Comparison of ENCODE assay signal across 9 mouse cellular contexts in genomic region chr1:84694688-84695474, GRCm38 (mm10). TPM values are rescaled to one million over a fixed set of nuclear protein-coding genes. Genes with fewer than 3 reads are reported as not detected.
A peak's percentile ranks its signal among the peaks of the same experiment; 100 is the strongest.
DNase-seq lines count a peak whose midpoint lies in the region; ATAC-seq lines count a peak whose summit lies in the region.
"Had no signal": no experiment of that assay in that cellular context is flagged by ENCODE, and none has a peak within 500 bp of the region (broad histone marks: within the 10 kb centered on the region; RNA-seq: fewer than 3 reads in every experiment).

No protein-coding gene starts in this region.

- H3K9me3 ChIP-seq in heart, embryonic 15.5 days (replicated peaks): no peaks in the 10 kb centered on the region
- no peaks in the 10 kb centered on the region for H3K9me3 ChIP-seq in forebrain, embryonic 12.5 days
- H3K9me3 ChIP-seq in midbrain, embryonic 15.5 days: no peaks in the 10 kb centered on the region

- H3K4me2 ChIP-seq in heart, embryonic 15.5 days: peak overlapping the region; percentile 76
- H3K4me2 ChIP-seq in forebrain, embryonic 12.5 days: peak overlapping the region; percentile 91
- peak overlapping the region; percentile 72 for H3K4me2 ChIP-seq in midbrain, embryonic 15.5 days

- H3K27me3 ChIP-seq in heart, embryonic 15.5 days: peaks cover 44% of the 10 kb centered on the region
- H3K27me3 ChIP-seq in forebrain, embryonic 12.5 days: peaks cover 13% of the 10 kb centered on the region; the same call in 1 of the 2 replicates
- no peaks in the 10 kb centered on the region for H3K27me3 ChIP-seq in midbrain, embryonic 15.5 days (replicated peaks)

- H3K27ac ChIP-seq in heart, embryonic 15.5 days: no peak overlapping the region
- peak overlapping the region; percentile 90 for H3K27ac ChIP-seq in forebrain, embryonic 12.5 days
- peak overlapping the region; percentile 92 for H3K27ac ChIP-seq in midbrain, embryonic 15.5 days

- ATAC-seq in heart, embryonic 15.5 days (replicated peaks; ENCODE audit: insufficient number of reproducible peaks, insufficient read depth, low FRiP score, low read depth): 0 out of 2 replicates have a peak, but pooled peaks have one; percentile 17
- peak; percentile 63 for ATAC-seq in forebrain, embryonic 12.5 days (ENCODE audit: low FRiP score)
- ATAC-seq in midbrain, embryonic 15.5 days (replicated peaks): peak; percentile 82

- WGBS in heart, embryonic 15.5 days: 19% methylated on average over 26 of the region's 26 CpGs
- WGBS in forebrain, embryonic 12.5 days: 11% methylated on average over 26 of the region's 26 CpGs
- WGBS in midbrain, embryonic 15.5 days: 3% methylated on average over 26 of the region's 26 CpGs

- no peak overlapping the region for H3K9ac ChIP-seq in heart, embryonic 15.5 days
- peak overlapping the region; percentile 73 for H3K9ac ChIP-seq in forebrain, embryonic 12.5 days
- H3K9ac ChIP-seq in midbrain, embryonic 15.5 days: peak overlapping the region; percentile 86

- no peak for DNase-seq in heart, adult 18-20 months
- peak; percentile 72 for DNase-seq in brain, adult 2 months (ENCODE audit: low read depth, low spot score)
- DNase-seq in layer of hippocampus, postnatal 25 days (ENCODE audit: extremely low spot score in 1 of 2, low spot score in 1 of 2): peak; percentile 27 to 32
- DNase-seq in adipocyte (ENCODE audit: low spot score): no peak
- no peak for DNase-seq in thymus, postnatal 0 days (ENCODE audit: low spot score)

- H3K36me3 ChIP-seq in heart, embryonic 15.5 days: no peaks in the 10 kb centered on the region
- H3K36me3 ChIP-seq in forebrain, embryonic 12.5 days (replicated peaks): no peaks in the 10 kb centered on the region
- no peaks in the 10 kb centered on the region for H3K36me3 ChIP-seq in midbrain, embryonic 15.5 days (replicated peaks)

- peak overlapping the region; percentile 46 for H3K4me3 ChIP-seq in heart, embryonic 15.5 days
- peak overlapping the region; percentile 73 for H3K4me3 ChIP-seq in forebrain, embryonic 12.5 days (replicated peaks)
- peak overlapping the region; percentile 70 for H3K4me3 ChIP-seq in midbrain, embryonic 15.5 days

- H3K4me1 ChIP-seq in heart, embryonic 15.5 days (replicated peaks): peaks cover 9% of the 10 kb centered on the region
- H3K4me1 ChIP-seq in forebrain, embryonic 12.5 days: peaks cover 20% of the 10 kb centered on the region
- peaks cover 41% of the 10 kb centered on the region for H3K4me1 ChIP-seq in midbrain, embryonic 15.5 days

RNA-seq across cellular contexts. Expression of gene Dner, which starts 1.1 kb away (rescaled TPM):
- polyA plus RNA-seq in heart, embryonic 15.5 days (2015; fragmentation: Nextera tagmentation; extraction: Ambion mirVana): 0.67 and 1.3 TPM in 2 replicates
- total RNA-seq in heart, adult 18-20 months (2021): not detected
- 69.3 and 73.7 TPM in 2 replicates for polyA plus RNA-seq in forebrain, embryonic 12.5 days (2016; fragmentation: Nextera tagmentation; extraction: Ambion mirVana)
- total RNA-seq in layer of hippocampus, postnatal 25 days (2021): 100 to 1,000 TPM; 119 to 123 TPM
- 275 and 291 TPM in 2 replicates for polyA plus RNA-seq in midbrain, embryonic 15.5 days (2015; fragmentation: Nextera tagmentation; extraction: Ambion mirVana)
- polyA plus RNA-seq in thymus, postnatal 0 days (2015; fragmentation: Nextera tagmentation; extraction: Ambion mirVana): 0.16 and 0.22 TPM in 2 replicates
- total RNA-seq: MEL had no signal

Comparison
In these comparisons a context has a peak if more than half of its experiments do, and no peak if none do; other contexts are left out.
1. ATAC-seq: peak in every context shown above with its lines; median percentile 82 in midbrain, embryonic 15.5 days; 63 in forebrain, embryonic 12.5 days; 17 in heart, embryonic 15.5 days.
2. DNase-seq: peak in brain, adult 2 months (single experiment) and layer of hippocampus, postnatal 25 days (2 of 2); none in heart, adult 18-20 months (0 of 2), adipocyte (single experiment) and thymus, postnatal 0 days (single experiment).
3. RNA of gene Dner, which starts 1.1 kb away (polyA plus RNA-seq): 275 to 291 TPM in midbrain, embryonic 15.5 days and 69.3 to 73.7 TPM in forebrain, embryonic 12.5 days; 0.67 to 1.3 TPM in heart, embryonic 15.5 days and 0.16 to 0.22 TPM in thymus, postnatal 0 days; every median in the first group is over 10 times any median in the second.
4. Peak in every context shown above with its lines, with median percentiles within 50 percentile points of each other: H3K4me2 ChIP-seq and H3K4me3 ChIP-seq.